Mouse (Mus musculus) intestine, embryonic 15.5 days (tissue): Measurements from ENCODE around the gene St6galnac4. TPM values are rescaled to one million over a fixed set of nuclear protein-coding genes. Genes with fewer than 3 reads are reported as not detected.
A peak's percentile ranks its signal among the peaks of the same experiment; 100 is the strongest.

Source experiments
- ATAC-seq: fragments of 200-750 bp; cut with Nextera tagmentation; 2 replicates; pipeline ENCODE4 v1.8.0; 2017; ENCODE audit warnings: moderate TSS enrichment, moderate library complexity
- H3K27ac ChIP-seq: fragments of 300-500 bp; sonication (generic); 2 replicates; pipeline ENCODE4 v1.5.1; 2015; ENCODE audit warnings: mild to moderate bottlenecking, inconsistent platforms
- H3K27me3 ChIP-seq: fragments of 300-500 bp; sonication (generic); replicated peaks from 2 replicates; pipeline ENCODE4 v1.6.1; 2015; ENCODE audit warnings: inconsistent platforms
- H3K36me3 ChIP-seq: fragments of 300-500 bp; sonication (generic); 2 replicates; pipeline ENCODE4 v1.6.1; 2015; ENCODE audit warnings: inconsistent platforms
- H3K4me1 ChIP-seq: fragments of 300-500 bp; sonication (generic); replicated peaks from 2 replicates; pipeline ENCODE4 v1.6.1; 2015; ENCODE audit warnings: inconsistent platforms
- H3K4me2 ChIP-seq: fragments of 300-500 bp; sonication (generic); replicated peaks from 2 replicates; pipeline ENCODE4 v1.6.1; 2015; ENCODE audit warnings: mild to moderate bottlenecking, inconsistent platforms
- H3K4me3 ChIP-seq: fragments of 300-500 bp; sonication (generic); replicated peaks from 2 replicates; pipeline ENCODE4 v1.5.1; 2015; ENCODE audit warnings: inconsistent platforms
- H3K9ac ChIP-seq: fragments of 300-500 bp; sonication (generic); 2 replicates; pipeline ENCODE4 v1.6.1; 2015; ENCODE audit warnings: inconsistent platforms
- H3K9me3 ChIP-seq: fragments of 300-500 bp; sonication (generic); 2 replicates; pipeline ENCODE4 v1.6.1; 2016; ENCODE audit warnings: inconsistent platforms
- WGBS: fragments of 180-500 bp; shearing (Covaris S2); methylation state at CpG from one replicate; pipeline ENCODE4 v1.1.7; 2015; 5-methylcytosine and 5-hydroxymethylcytosine counted together
- polyA plus RNA-seq: library from polyadenylated mRNA; unstranded; fragments of >200 nt; fragmentation: Nextera tagmentation; extraction: Ambion mirVana; gene quantifications from 2 replicates; pipeline ENCODE4 v1.2.1, GENCODE M21; 2015

The St6galnac4 gene
- polyA plus RNA-seq, 1 experiment from 2014 or later = 16.4 TPM

GRCm38 (mm10) chr2:32591249-32591648 lies 4.4 kb downstream of the St6galnac4 start:
- Histone ChIP-seq H3K4me1 (peaks cover 14% of the 10 kb centered on the region; the same call in 1 of the 2 replicates), H3K4me2 (no peak overlapping the region), H3K27ac (no peak overlapping the region), H3K9me3 (no peaks in the 10 kb centered on the region), H3K27me3 (no peaks in the 10 kb centered on the region), H3K36me3 (no peaks in the 10 kb centered on the region), H3K4me3 (no peak overlapping the region), H3K9ac (no peak overlapping the region)
- no peak for ATAC-seq
- 75% methylated on average over 6 of the region's 6 CpGs for WGBS

- no peak overlapping the region for H3K27ac ChIP-seq
- WGBS = 89% methylated on average over 13 of the region's 13 CpGs
- no peak overlapping the region for H3K4me3 ChIP-seq
- no peak overlapping the region for H3K4me2 ChIP-seq
- H3K9ac ChIP-seq = no peak overlapping the region
- ATAC-seq = no peak
- H3K4me1 ChIP-seq = peaks cover 8% of the 10 kb centered on the region
- H3K9me3 ChIP-seq = no peaks in the 10 kb centered on the region
- no peaks in the 10 kb centered on the region for H3K36me3 ChIP-seq
- no peaks in the 10 kb centered on the region for H3K27me3 ChIP-seq
Observed at GRCm38 (mm10) chr2:32596725-32597124, 9.8 kb downstream of the St6galnac4 start.

GRCm38 (mm10) chr2:32597248-32597647 lies 10.4 kb downstream of the St6galnac4 start:
- no peak for ATAC-seq
- H3K9me3 ChIP-seq = no peaks in the 10 kb centered on the region
- H3K4me2 ChIP-seq = no peak overlapping the region
- H3K4me1 ChIP-seq = peaks cover 8% of the 10 kb centered on the region
- WGBS = 80% methylated on average over 5 of the region's 5 CpGs
- no peaks in the 10 kb centered on the region for H3K27me3 ChIP-seq
- no peak overlapping the region for H3K9ac ChIP-seq
- no peak overlapping the region for H3K4me3 ChIP-seq
- no peak overlapping the region for H3K27ac ChIP-seq
- H3K36me3 ChIP-seq = no peaks in the 10 kb centered on the region

GRCm38 (mm10) chr2:32597699-32598098 lies 10.8 kb downstream of the St6galnac4 start:
- Histone ChIP-seq H3K27ac (no peak overlapping the region), H3K36me3 (no peaks in the 10 kb centered on the region), H3K4me1 (peaks cover 10% of the 10 kb centered on the region), H3K9me3 (no peaks in the 10 kb centered on the region), H3K27me3 (no peaks in the 10 kb centered on the region), H3K9ac (no peak overlapping the region), H3K4me2 (no peak overlapping the region), H3K4me3 (no peak overlapping the region)
- ATAC-seq = no peak
- WGBS = 80% methylated on average over 5 of the region's 5 CpGs

GRCm38 (mm10) chr2:32598506-32598905 lies 11.6 kb downstream of the St6galnac4 start:
- H3K4me2 ChIP-seq = no peak overlapping the region
- H3K9me3 ChIP-seq = no peaks in the 10 kb centered on the region
- no peaks in the 10 kb centered on the region for H3K36me3 ChIP-seq
- H3K27me3 ChIP-seq = no peaks in the 10 kb centered on the region
- no peak for ATAC-seq
- H3K9ac ChIP-seq = no peak overlapping the region
- peaks cover 10% of the 10 kb centered on the region for H3K4me1 ChIP-seq
- 86% methylated on average over 8 of the region's 8 CpGs for WGBS
- H3K4me3 ChIP-seq = no peak overlapping the region
- H3K27ac ChIP-seq = no peak overlapping the region

GRCm38 (mm10) chr2:32599409-32599808 lies 12.5 kb downstream of the St6galnac4 start, which contains the start of gene St6galnac6:
St6galnac6 (plus strand) TSS chr2:32599709.
- H3K9me3 ChIP-seq = no peaks in the 10 kb centered on the region
- H3K27me3 ChIP-seq = no peaks in the 10 kb centered on the region
- ATAC-seq = no peak
- peaks cover 10% of the 10 kb centered on the region for H3K4me1 ChIP-seq
- no peak within 1 kb of the TSS for H3K4me3 ChIP-seq
- H3K9ac ChIP-seq = no peak within 1 kb of the TSS
- H3K4me2 ChIP-seq = no peak within 1 kb of the TSS
- H3K36me3 ChIP-seq = no peaks in the 10 kb centered on the region
- H3K27ac ChIP-seq = no peak within 1 kb of the TSS
- WGBS = 93% methylated on average over 3 of the region's 3 CpGs

GRCm38 (mm10) chr2:32601417-32602065 lies 14.6 kb downstream of the St6galnac4 start:
- Histone ChIP-seq H3K4me2 (no peak overlapping the region), H3K4me1 (peaks cover 10% of the 10 kb centered on the region), H3K27ac (no peak overlapping the region), H3K27me3 (no peaks in the 10 kb centered on the region), H3K9ac (no peak overlapping the region), H3K4me3 (no peak overlapping the region), H3K36me3 (no peaks in the 10 kb centered on the region), H3K9me3 (no peaks in the 10 kb centered on the region)
- 39% methylated on average over 8 of the region's 8 CpGs for WGBS
- peak; percentile 57 for ATAC-seq

GRCm38 (mm10) chr2:32602600-32603054 lies 15.7 kb downstream of the St6galnac4 start:
- H3K4me1 ChIP-seq = peaks cover 11% of the 10 kb centered on the region
- peak overlapping the region; percentile 60 for H3K4me2 ChIP-seq
- peak overlapping the region; percentile 15; the same call in 1 of the 2 replicates for H3K9ac ChIP-seq
- no peaks in the 10 kb centered on the region for H3K36me3 ChIP-seq
- peak overlapping the region; percentile 49; the same call in 1 of the 2 replicates for H3K27ac ChIP-seq
- no peaks in the 10 kb centered on the region for H3K9me3 ChIP-seq
- H3K27me3 ChIP-seq = no peaks in the 10 kb centered on the region
- H3K4me3 ChIP-seq = peak overlapping the region; percentile 31
- 2% methylated on average over 11 of the region's 11 CpGs for WGBS
- ATAC-seq = peak; percentile 65

- no peak for ATAC-seq
- H3K4me2 ChIP-seq = no peak overlapping the region
- H3K9me3 ChIP-seq = no peaks in the 10 kb centered on the region
- H3K36me3 ChIP-seq = no peaks in the 10 kb centered on the region
- H3K9ac ChIP-seq = no peak overlapping the region
- H3K4me1 ChIP-seq = peaks cover 29% of the 10 kb centered on the region
- no peak overlapping the region for H3K27ac ChIP-seq
- no peak overlapping the region for H3K4me3 ChIP-seq
- no peaks in the 10 kb centered on the region for H3K27me3 ChIP-seq
- WGBS = 47% methylated on average over 10 of the region's 10 CpGs
Observed at GRCm38 (mm10) chr2:32604631-32605030, 17.7 kb downstream of the St6galnac4 start.

GRCm38 (mm10) chr2:32606161-32607142 lies 19.6 kb downstream of the St6galnac4 start:
- no peaks in the 10 kb centered on the region for H3K9me3 ChIP-seq
- no peaks in the 10 kb centered on the region for H3K36me3 ChIP-seq
- 11% methylated on average over 53 of the region's 55 CpGs for WGBS
- no peaks in the 10 kb centered on the region for H3K27me3 ChIP-seq
- peak overlapping the region; percentile 87 for H3K4me2 ChIP-seq
- H3K9ac ChIP-seq = peak overlapping the region; percentile 61
- ATAC-seq = peak; percentile 75
- peak overlapping the region; percentile 56 for H3K27ac ChIP-seq
- peaks cover 29% of the 10 kb centered on the region for H3K4me1 ChIP-seq
- H3K4me3 ChIP-seq = peak overlapping the region; percentile 76

- WGBS = 7% methylated on average over 34 of the region's 34 CpGs
- Histone ChIP-seq H3K4me2 (peak overlapping the region; percentile 87), H3K9ac (peak overlapping the region; percentile 61), H3K4me1 (peaks cover 34% of the 10 kb centered on the region), H3K36me3 (no peaks in the 10 kb centered on the region), H3K27me3 (no peaks in the 10 kb centered on the region), H3K9me3 (no peaks in the 10 kb centered on the region), H3K4me3 (peak overlapping the region; percentile 76), H3K27ac (peak overlapping the region; percentile 56)
- ATAC-seq = peak; percentile 44
Observed at GRCm38 (mm10) chr2:32607262-32607947, 20.5 kb downstream of the St6galnac4 start.
